Mouse (Mus musculus) limb, embryonic 14.5 days (tissue): ENCODE results near the gene Zfp346. TPM values are rescaled to one million over a fixed set of nuclear protein-coding genes. Genes with fewer than 3 reads are reported as not detected.
A peak's percentile ranks its signal among the peaks of the same experiment; 100 is the strongest.
"Not testable (repeated sequence)": the region's sequence is repeated elsewhere in the genome, so short reads cannot be mapped to it uniquely, and the experiment has no call there.

Source experiments
- ATAC-seq: fragments of 200-750 bp; cut with Nextera tagmentation; 2 replicates; pipeline ENCODE4 v1.8.0; 2017; ENCODE audit warnings: low read depth, moderate number of reproducible peaks, moderate TSS enrichment; ENCODE audit not compliant: low FRiP score
- DNase-seq: peaks from one replicate; pipeline ENCODE4 v3.0.0-alpha.2; 2015; ENCODE audit warnings: low spot score
- H3K27ac ChIP-seq: fragments of 300-500 bp; sonication (generic); replicated peaks from 2 replicates; pipeline ENCODE4 v1.5.1; 2014; ENCODE audit warnings: low read depth, mild to moderate bottlenecking, low read length, moderate library complexity, mixed read lengths
- H3K27me3 ChIP-seq: fragments of 300-500 bp; sonication (generic); 2 replicates; pipeline ENCODE4 v1.6.1; 2014; ENCODE audit warnings: low read length, mixed read lengths; ENCODE audit not compliant: control insufficient read depth, insufficient read depth
- H3K36me3 ChIP-seq: fragments of 300-500 bp; sonication (generic); 2 replicates; pipeline ENCODE4 v1.6.1; 2014; ENCODE audit warnings: mild to moderate bottlenecking, low read length, moderate library complexity, mixed read lengths; ENCODE audit not compliant: control insufficient read depth, insufficient read depth
- H3K4me1 ChIP-seq: fragments of 300-500 bp; sonication (generic); 2 replicates; pipeline ENCODE4 v1.6.1; 2014; ENCODE audit warnings: antibody characterized with exemption, low read length, mixed read lengths; ENCODE audit not compliant: control insufficient read depth, insufficient read depth
- H3K4me2 ChIP-seq: fragments of 300-500 bp; sonication (generic); replicated peaks from 2 replicates; pipeline ENCODE4 v1.6.1; 2014; ENCODE audit warnings: low read depth, mild to moderate bottlenecking, low read length, moderate library complexity; ENCODE audit not compliant: severe bottlenecking
- H3K4me3 ChIP-seq: fragments of 300-500 bp; sonication (generic); replicated peaks from 2 replicates; pipeline ENCODE4 v1.5.1; 2014; ENCODE audit warnings: low read length
- H3K9ac ChIP-seq: fragments of 300-500 bp; sonication (generic); 2 replicates; pipeline ENCODE4 v1.6.1; 2014; ENCODE audit warnings: mild to moderate bottlenecking, low read depth, low read length, moderate library complexity; ENCODE audit not compliant: severe bottlenecking
- H3K9me3 ChIP-seq: fragments of 300-500 bp; sonication (generic); 2 replicates; pipeline ENCODE4 v1.6.1; 2016; ENCODE audit warnings: low read length; ENCODE audit not compliant: control insufficient read depth
- POLR2A ChIP-seq: fragments of 200-500 bp; IDR thresholded peaks from 2 replicates; pipeline ENCODE4 v1.8.0; 2012; ENCODE audit warnings: inconsistent platforms, mild to moderate bottlenecking, moderate library complexity, borderline replicate concordance; ENCODE audit not compliant: insufficient read depth, insufficient read length; ENCODE audit errors: extremely low read depth
- WGBS: fragments of 180-500 bp; shearing (Covaris S2); extraction: QIAGEN DNeasy Blood & Tissue Kit; methylation state at CpG from one replicate; pipeline ENCODE4 v1.1.7; 2014; 5-methylcytosine and 5-hydroxymethylcytosine counted together
- polyA plus RNA-seq, 2 experiments: library from polyadenylated mRNA; depleted of rRNA in 1 of 2; stranded (reverse) in 1 of 2; unstranded in 1 of 2; fragments of >200 nt; fragmentation: Nextera tagmentation in 1 of 2; extraction: Ambion mirVana in 1 of 2; gene quantifications; 2 replicates each; pipeline versions ENCODE4 v1.2.1 to v1.2.3; 2012 to 2014

The Zfp346 gene
- polyA plus RNA-seq, 2 experiments, result 27.0 to 48.6 TPM

DNA sequence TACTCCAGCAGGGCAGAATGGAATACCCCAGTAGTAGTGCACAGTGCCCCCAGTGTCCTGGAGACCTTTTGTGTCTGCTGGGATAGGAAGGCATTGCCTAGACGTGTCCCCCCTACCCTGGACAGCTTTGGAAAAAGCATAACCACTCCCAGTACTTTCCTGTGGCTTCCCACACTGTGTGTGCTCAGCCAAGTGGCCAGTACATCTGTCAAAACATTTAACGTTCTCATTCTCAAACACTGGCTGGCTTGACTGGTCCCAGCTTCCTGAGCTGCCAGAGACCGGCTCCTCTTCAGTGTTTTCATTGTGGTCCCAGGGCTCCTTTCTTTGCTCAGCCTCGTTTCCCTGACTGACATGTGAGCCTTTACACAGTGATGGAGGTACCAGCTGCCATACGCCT lies 29.5 kb upstream of the Zfp346 start:
- no peak for TF ChIP-seq POLR2A
- Histone ChIP-seq H3K9me3 (no peaks in the 10 kb centered on the region), H3K36me3 (peaks cover 26% of the 10 kb centered on the region), H3K27ac (no peak overlapping the region), H3K27me3 (no peaks in the 10 kb centered on the region), H3K4me2 (no peak overlapping the region), H3K9ac (no peak overlapping the region), H3K4me1 (no peaks in the 10 kb centered on the region), H3K4me3 (no peak overlapping the region)
- DNase-seq, result no peak
- ATAC-seq, result no peak
- WGBS, result 70% methylated on average over 5 of the region's 5 CpGs

DNA sequence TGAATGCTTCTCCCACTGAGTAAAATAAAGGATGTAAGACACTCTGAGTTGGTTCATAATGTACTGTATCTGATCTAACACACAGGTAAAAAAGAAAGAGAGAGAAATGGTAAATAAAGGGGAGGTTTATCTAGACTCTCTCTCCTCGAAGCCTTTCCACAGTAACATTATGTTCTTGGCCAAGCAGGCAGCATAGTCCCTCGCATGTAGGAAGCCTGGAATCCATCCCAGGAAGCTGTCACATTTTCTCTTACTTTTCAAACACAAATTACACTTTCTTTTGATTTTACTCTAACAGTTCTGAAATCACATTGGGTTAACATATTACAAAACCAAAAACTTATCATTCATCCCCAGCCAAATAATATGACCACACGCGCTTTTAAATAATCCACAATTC lies 12.5 kb upstream of the Zfp346 start:
- H3K9me3 ChIP-seq, result no peaks in the 10 kb centered on the region
- H3K9ac ChIP-seq, result no peak overlapping the region
- no peak for DNase-seq
- TF ChIP-seq POLR2A, result no peak
- no peak overlapping the region for H3K27ac ChIP-seq
- 91% methylated on average over 4 of the region's 4 CpGs for WGBS
- ATAC-seq, result no peak
- H3K36me3 ChIP-seq, result peaks cover 14% of the 10 kb centered on the region
- no peak overlapping the region for H3K4me3 ChIP-seq
- no peak overlapping the region for H3K4me2 ChIP-seq
- H3K4me1 ChIP-seq, result no peaks in the 10 kb centered on the region
- no peaks in the 10 kb centered on the region for H3K27me3 ChIP-seq

DNA sequence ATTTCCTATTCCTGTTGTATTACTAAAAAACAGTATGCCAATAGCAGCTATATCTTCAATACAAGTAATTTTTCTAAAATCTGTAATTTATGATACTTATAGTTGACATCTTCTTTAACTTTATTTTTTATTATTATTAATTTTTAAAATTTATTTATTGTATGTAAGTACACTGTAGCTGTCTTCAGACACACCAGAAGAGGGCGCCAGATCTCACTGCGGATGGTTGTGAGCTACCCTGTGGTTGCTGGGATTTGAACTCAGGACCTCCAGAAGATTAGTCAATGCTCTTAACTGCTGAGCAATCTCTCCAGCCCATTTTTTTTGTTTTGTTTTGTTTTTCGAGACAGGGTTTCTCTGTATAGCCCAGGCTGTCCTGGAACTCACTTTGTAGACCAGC lies 7.3 kb upstream of the Zfp346 start:
- H3K4me1 ChIP-seq, ATAC-seq, H3K4me2 ChIP-seq, DNase-seq, H3K9ac ChIP-seq, H3K36me3 ChIP-seq, H3K27me3 ChIP-seq, H3K27ac ChIP-seq, H3K4me3 ChIP-seq, H3K9me3 ChIP-seq: not testable (repeated sequence)
- 93% methylated on average over 3 of the region's 3 CpGs for WGBS

DNA sequence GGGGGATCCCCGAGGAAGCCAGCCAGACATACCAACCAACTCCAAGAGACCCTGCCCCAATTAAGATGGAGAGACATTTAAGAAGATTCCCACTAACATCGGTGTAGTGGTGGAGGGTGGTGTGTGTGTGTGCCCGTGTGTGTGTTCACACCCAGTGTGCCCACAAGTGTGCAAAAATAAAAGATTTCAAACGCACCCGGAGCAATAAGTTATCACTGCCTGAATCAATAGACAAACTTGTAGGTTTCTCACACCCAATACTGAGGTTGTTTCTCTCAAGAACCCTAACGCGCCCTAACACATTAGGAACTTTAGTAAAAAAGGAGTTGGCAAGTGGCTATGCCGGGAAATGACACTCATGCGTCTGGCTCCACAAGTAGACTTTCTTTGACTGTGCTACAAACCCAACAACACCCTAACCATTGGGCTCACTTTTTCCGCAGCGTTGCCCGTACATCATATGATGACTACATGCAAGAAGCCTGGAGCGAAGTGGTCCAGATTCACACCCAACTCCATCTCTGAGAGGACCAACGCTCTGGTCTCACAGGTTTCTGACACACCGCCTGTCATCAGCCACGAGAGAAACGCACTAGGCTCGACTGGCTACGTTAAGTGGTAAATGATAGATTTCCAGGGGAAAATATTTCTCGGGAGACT lies 5.9 kb upstream of the Zfp346 start:
- H3K27ac ChIP-seq, result peak overlapping the region; percentile 88; the same call in 1 of the 2 replicates
- H3K9ac ChIP-seq, result peak overlapping the region; percentile 90
- peak; percentile 10 for DNase-seq
- H3K9me3 ChIP-seq, result no peaks in the 10 kb centered on the region
- no peaks in the 10 kb centered on the region for H3K27me3 ChIP-seq
- H3K4me1 ChIP-seq, result peaks cover 7% of the 10 kb centered on the region
- no peak for TF ChIP-seq POLR2A
- H3K4me2 ChIP-seq, result peak overlapping the region; percentile 71
- 33% methylated on average over 20 of the region's 20 CpGs for WGBS
- peak overlapping the region; percentile 80 for H3K4me3 ChIP-seq
- ATAC-seq, result no peak
- no peaks in the 10 kb centered on the region for H3K36me3 ChIP-seq

DNA sequence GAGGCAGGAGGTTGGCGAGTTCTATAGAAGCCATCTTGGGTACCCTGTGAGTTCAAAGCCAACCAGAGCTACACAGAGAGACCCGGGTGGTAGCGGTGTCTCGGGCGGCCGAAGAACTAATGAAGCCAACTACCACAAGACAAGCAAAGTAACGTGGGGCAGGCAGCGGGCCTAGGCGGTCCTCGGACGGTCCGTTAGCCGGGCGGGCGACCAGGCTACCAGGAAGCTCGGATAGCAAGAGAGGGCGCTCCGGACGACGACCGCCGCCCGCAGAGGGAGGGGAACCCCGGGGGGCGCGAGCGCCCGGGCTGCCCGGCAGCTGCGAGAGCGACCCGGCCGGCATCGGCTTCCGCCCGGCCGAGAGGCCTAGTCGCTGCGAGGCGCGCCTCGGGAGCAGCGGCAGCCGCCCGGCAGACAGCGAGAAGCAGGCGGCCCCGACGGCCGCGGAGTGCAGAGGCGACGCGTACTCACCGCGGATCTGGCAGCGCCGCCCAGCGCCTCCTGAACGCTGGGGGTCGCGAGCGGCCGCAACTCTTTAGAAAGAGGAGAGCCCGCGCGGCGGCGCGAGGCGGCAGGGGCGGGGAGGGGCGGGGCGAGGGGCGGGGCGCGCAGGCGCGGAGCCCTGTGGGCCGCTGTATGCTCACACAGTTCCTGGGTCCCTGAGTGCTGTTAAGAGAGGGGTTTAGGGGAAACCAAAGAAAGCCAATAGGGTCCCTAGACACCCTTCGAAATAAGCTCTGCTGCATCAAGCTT lies 5.2 kb upstream of the Zfp346 start, which contains the start of gene Uimc1:
Uimc1 (minus strand) TSS at position 575 of the 753 bp plus-strand sequence.
- Histone ChIP-seq H3K27ac (peak within 1 kb of the TSS; percentile 88), H3K9me3 (no peaks in the 10 kb centered on the region), H3K4me3 (peak within 1 kb of the TSS; percentile 80), H3K4me2 (peak within 1 kb of the TSS; percentile 71), H3K27me3 (no peaks in the 10 kb centered on the region), H3K36me3 (no peaks in the 10 kb centered on the region), H3K9ac (peak within 1 kb of the TSS; percentile 90), H3K4me1 (peaks cover 7% of the 10 kb centered on the region)
- ATAC-seq (peak; percentile 92), DNase-seq (peak; percentile 92)
- TF ChIP-seq POLR2A, result peak; percentile 71; the same call in 1 of the 2 replicates
- WGBS, result under 1% methylated on average over 39 of the region's 81 CpGs
